Mouse (Mus musculus) forebrain, embryonic 14.5 days (tissue): Measurements from ENCODE around the gene Hsp90ab1. TPM values are rescaled to one million over a fixed set of nuclear protein-coding genes. Genes with fewer than 3 reads are reported as not detected.
A peak's percentile ranks its signal among the peaks of the same experiment; 100 is the strongest.

Experiments used
- ATAC-seq: fragments of 200-750 bp; cut with Nextera tagmentation; 2 replicates; pipeline ENCODE4 v1.8.0; 2017; ENCODE audit warnings: mild to moderate bottlenecking, moderate library complexity
- DNase-seq: peaks from one replicate; pipeline ENCODE4 v3.0.0-alpha.2; 2015; ENCODE audit warnings: low spot score
- H3K27ac ChIP-seq: fragments of 300-500 bp; sonication (generic); 2 replicates; pipeline ENCODE4 v1.5.1; 2014; ENCODE audit warnings: low read depth, mild to moderate bottlenecking, control low read depth, low read length, moderate library complexity
- H3K27me3 ChIP-seq: fragments of 300-500 bp; sonication (generic); replicated peaks from 2 replicates; pipeline ENCODE4 v1.6.1; 2014; ENCODE audit warnings: low read length, control low read depth, mixed read lengths; ENCODE audit not compliant: control insufficient read depth, insufficient read depth
- H3K36me3 ChIP-seq: fragments of 300-500 bp; sonication (generic); 2 replicates; pipeline ENCODE4 v1.6.1; 2014; ENCODE audit warnings: low read length, control low read depth; ENCODE audit not compliant: control insufficient read depth, insufficient read depth
- H3K4me1 ChIP-seq: fragments of 300-500 bp; sonication (generic); 2 replicates; pipeline ENCODE4 v1.6.1; 2014; ENCODE audit warnings: antibody characterized with exemption, low read length, control low read depth; ENCODE audit not compliant: control insufficient read depth, insufficient read depth
- H3K4me2 ChIP-seq: fragments of 300-500 bp; sonication (generic); 2 replicates; pipeline ENCODE4 v1.6.1; 2014; ENCODE audit warnings: mild to moderate bottlenecking, control low read depth, low read length
- H3K4me3 ChIP-seq: fragments of 300-500 bp; sonication (generic); 2 replicates; pipeline ENCODE4 v1.5.1; 2014; ENCODE audit warnings: low read depth, low read length, control low read depth
- H3K9ac ChIP-seq: fragments of 300-500 bp; sonication (generic); 2 replicates; pipeline ENCODE4 v1.6.1; 2014; ENCODE audit warnings: mild to moderate bottlenecking, low read length, control low read depth, moderate library complexity
- H3K9me3 ChIP-seq: fragments of 300-500 bp; sonication (generic); replicated peaks from 2 replicates; pipeline ENCODE4 v1.6.1; 2016; ENCODE audit warnings: low read length, control low read depth, mixed read lengths; ENCODE audit not compliant: control insufficient read depth
- WGBS: fragments of 180-500 bp; shearing (Covaris S2); extraction: QIAGEN DNeasy Blood & Tissue Kit; methylation state at CpG from one replicate; pipeline ENCODE4 v1.1.7; 2014; 5-methylcytosine and 5-hydroxymethylcytosine counted together
- polyA plus RNA-seq: library from polyadenylated mRNA; unstranded; fragments of >200 nt; fragmentation: Nextera tagmentation; extraction: Ambion mirVana; gene quantifications from 2 replicates; pipeline ENCODE4 v1.2.1, GENCODE M21; 2014

Gene Hsp90ab1
- polyA plus RNA-seq, 1 experiment from 2014 or later: 1,472 TPM

GRCm38 (mm10) chr17:45551249-45551796 is 21.7 kb downstream of the Hsp90ab1 start:
- Histone ChIP-seq H3K27ac (no peak overlapping the region), H3K9ac (no peak overlapping the region), H3K27me3 (peaks cover 9% of the 10 kb centered on the region), H3K4me3 (no peak overlapping the region), H3K9me3 (no peaks in the 10 kb centered on the region), H3K4me2 (no peak overlapping the region), H3K4me1 (peaks cover 7% of the 10 kb centered on the region; the same call in 1 of the 2 replicates), H3K36me3 (peaks cover 8% of the 10 kb centered on the region)
- ATAC-seq: no peak
- DNase-seq: no peak
- WGBS: 49% methylated on average over 7 of the region's 7 CpGs

- no peak for ATAC-seq
- Histone ChIP-seq H3K9ac (no peak overlapping the region), H3K4me3 (peak overlapping the region; percentile 88), H3K27me3 (peaks cover 19% of the 10 kb centered on the region), H3K4me1 (peaks cover 14% of the 10 kb centered on the region), H3K9me3 (no peaks in the 10 kb centered on the region), H3K4me2 (peak overlapping the region; percentile 63; the same call in 1 of the 2 replicates), H3K27ac (no peak overlapping the region), H3K36me3 (peaks cover 19% of the 10 kb centered on the region)
- WGBS: 33% methylated on average over 5 of the region's 5 CpGs
- no peak for DNase-seq
Observed at GRCm38 (mm10) chr17:45550253-45550652, 22.8 kb downstream of the Hsp90ab1 start.

- Histone ChIP-seq H3K4me2 (peak within 1 kb of the TSS; percentile 63), H3K9ac (peak within 1 kb of the TSS; percentile 98), H3K36me3 (peaks cover 24% of the 10 kb centered on the region), H3K4me1 (peaks cover 20% of the 10 kb centered on the region), H3K4me3 (peak within 1 kb of the TSS; percentile 88), H3K27me3 (peaks cover 24% of the 10 kb centered on the region), H3K27ac (peak within 1 kb of the TSS; percentile 95), H3K9me3 (no peaks in the 10 kb centered on the region)
- ATAC-seq (peak; percentile 71), DNase-seq (peak; percentile 84)
- under 1% methylated on average over 11 of the region's 29 CpGs for WGBS
Observed at GRCm38 (mm10) chr17:45549617-45550181, 23.4 kb downstream of the Hsp90ab1 start, which contains the start of gene Tmem151b. Gene Tmem151b (minus strand): TSS chr17:45549677.

GRCm38 (mm10) chr17:45548541-45549512 is 24.2 kb downstream of the Hsp90ab1 start:
- peak overlapping the region; percentile 88 for H3K4me3 ChIP-seq
- H3K27ac ChIP-seq: peak overlapping the region; percentile 95
- peak; percentile 84 for DNase-seq
- H3K9ac ChIP-seq: peak overlapping the region; percentile 98
- H3K36me3 ChIP-seq: peaks cover 33% of the 10 kb centered on the region
- peaks cover 29% of the 10 kb centered on the region for H3K4me1 ChIP-seq
- H3K4me2 ChIP-seq: peak overlapping the region; percentile 63
- H3K27me3 ChIP-seq: peaks cover 27% of the 10 kb centered on the region
- no peaks in the 10 kb centered on the region for H3K9me3 ChIP-seq
- 3% methylated on average over 42 of the region's 68 CpGs for WGBS
- peak; percentile 58 for ATAC-seq

- Histone ChIP-seq H3K9me3 (no peaks in the 10 kb centered on the region), H3K9ac (no peak overlapping the region), H3K36me3 (peaks cover 42% of the 10 kb centered on the region), H3K4me1 (peaks cover 31% of the 10 kb centered on the region), H3K27ac (no peak overlapping the region), H3K27me3 (peaks cover 27% of the 10 kb centered on the region), H3K4me3 (peak overlapping the region; percentile 88), H3K4me2 (peak overlapping the region; percentile 63)
- no peak for DNase-seq
- 80% methylated on average over 5 of the region's 5 CpGs for WGBS
- no peak for ATAC-seq
Observed at GRCm38 (mm10) chr17:45547461-45548190, 25.4 kb downstream of the Hsp90ab1 start.

GRCm38 (mm10) chr17:45546941-45547340 is 26.1 kb downstream of the Hsp90ab1 start:
- H3K9me3 ChIP-seq: no peaks in the 10 kb centered on the region
- peak overlapping the region; percentile 63; the same call in 1 of the 2 replicates for H3K4me2 ChIP-seq
- ATAC-seq: no peak
- H3K4me3 ChIP-seq: no peak overlapping the region
- H3K9ac ChIP-seq: peak overlapping the region; percentile 22; the same call in 1 of the 2 replicates
- no peak for DNase-seq
- H3K27me3 ChIP-seq: peaks cover 27% of the 10 kb centered on the region
- no peak overlapping the region for H3K27ac ChIP-seq
- 71% methylated on average over 16 of the region's 16 CpGs for WGBS
- H3K36me3 ChIP-seq: peaks cover 42% of the 10 kb centered on the region
- peaks cover 31% of the 10 kb centered on the region for H3K4me1 ChIP-seq

- Histone ChIP-seq H3K4me3 (no peak overlapping the region), H3K36me3 (peaks cover 42% of the 10 kb centered on the region), H3K4me1 (peaks cover 31% of the 10 kb centered on the region), H3K4me2 (peak overlapping the region; percentile 30), H3K9me3 (no peaks in the 10 kb centered on the region), H3K27ac (no peak overlapping the region), H3K27me3 (peaks cover 27% of the 10 kb centered on the region), H3K9ac (peak overlapping the region; percentile 41; the same call in 1 of the 2 replicates)
- WGBS: 12% methylated on average over 74 of the region's 74 CpGs
- DNase-seq (no peak), ATAC-seq (no peak)
Observed at GRCm38 (mm10) chr17:45545278-45545961, 27.7 kb downstream of the Hsp90ab1 start.

- DNase-seq: no peak
- Histone ChIP-seq H3K9me3 (no peaks in the 10 kb centered on the region), H3K4me3 (no peak overlapping the region), H3K4me2 (peak overlapping the region; percentile 30), H3K4me1 (peaks cover 31% of the 10 kb centered on the region), H3K27me3 (peaks cover 27% of the 10 kb centered on the region), H3K27ac (no peak overlapping the region; the same call in 1 of the 2 replicates), H3K9ac (peak overlapping the region; percentile 41; the same call in 1 of the 2 replicates), H3K36me3 (peaks cover 42% of the 10 kb centered on the region)
- ATAC-seq: no peak
- WGBS: 5% methylated on average over 39 of the region's 46 CpGs
Observed at GRCm38 (mm10) chr17:45544873-45545277, 28.2 kb downstream of the Hsp90ab1 start.
